Mouse (Mus musculus) right cerebral cortex, postnatal 36 days (tissue): Measurements from ENCODE around the gene Cyth4.

Experiments
- DNase-seq, 2 experiments: peaks; one replicate each; pipeline ENCODE4 v3.0.0; 2022; ENCODE audit warnings: low spot score in 2 of 2, mixed read lengths in 1 of 2

The Cyth4 gene

GRCm38 (mm10) chr15:78585404-78585803 lies 11.4 kb upstream of the Cyth4 start:
- DNase-seq: no peak

GRCm38 (mm10) chr15:78587050-78587994 lies 9.5 kb upstream of the Cyth4 start:
- DNase-seq: peak; percentile 71 to 77

- DNase-seq: no peak
Observed at GRCm38 (mm10) chr15:78588049-78588448, 8.8 kb upstream of the Cyth4 start.

GRCm38 (mm10) chr15:78588900-78589299 lies 7.9 kb upstream of the Cyth4 start:
- DNase-seq: no peak

GRCm38 (mm10) chr15:78589936-78590335 lies 6.9 kb upstream of the Cyth4 start:
- DNase-seq: no peak

GRCm38 (mm10) chr15:78590785-78591184 lies 6.1 kb upstream of the Cyth4 start:
- DNase-seq: no peak

- DNase-seq: no peak
Observed at GRCm38 (mm10) chr15:78591680-78592451, 5.0 kb upstream of the Cyth4 start.

GRCm38 (mm10) chr15:78592452-78592968 lies 4.3 kb upstream of the Cyth4 start:
- DNase-seq: no peak

GRCm38 (mm10) chr15:78593896-78594425 lies 2.9 kb upstream of the Cyth4 start:
- DNase-seq: no peak

- DNase-seq: no peak
Observed at GRCm38 (mm10) chr15:78594831-78595230, 2.0 kb upstream of the Cyth4 start.

GRCm38 (mm10) chr15:78595468-78595867 lies 1.4 kb upstream of the Cyth4 start:
- no peak for DNase-seq

GRCm38 (mm10) chr15:78596504-78596903 lies 343 bp upstream of the Cyth4 start:
- no peak for DNase-seq

- no peak for DNase-seq
Observed at GRCm38 (mm10) chr15:78597729-78598128, 882 bp downstream of the Cyth4 start.

GRCm38 (mm10) chr15:78599124-78599523 lies 2.3 kb downstream of the Cyth4 start:
- DNase-seq: no peak

- DNase-seq: no peak
Observed at GRCm38 (mm10) chr15:78599529-78600193, 2.8 kb downstream of the Cyth4 start.

GRCm38 (mm10) chr15:78601180-78601579 lies 4.3 kb downstream of the Cyth4 start:
- no peak for DNase-seq

- DNase-seq: no peak
Observed at GRCm38 (mm10) chr15:78604255-78604654, 7.4 kb downstream of the Cyth4 start.

GRCm38 (mm10) chr15:78605371-78605791 lies 8.5 kb downstream of the Cyth4 start:
- DNase-seq: no peak

- no peak for DNase-seq
Observed at GRCm38 (mm10) chr15:78606059-78606458, 9.2 kb downstream of the Cyth4 start.

GRCm38 (mm10) chr15:78607463-78607862 lies 10.6 kb downstream of the Cyth4 start:
- DNase-seq: peak in 1 of 2 experiments; percentile 32

- DNase-seq: peak; percentile 38 to 67
Observed at GRCm38 (mm10) chr15:78610705-78611462, 14.0 kb downstream of the Cyth4 start.
